Mouse (Mus musculus): ENCODE data around the gene Olfr1284. TPM values are rescaled to one million over a fixed set of nuclear protein-coding genes. Genes with fewer than 3 reads are reported as not detected.

The Olfr1284 gene
- not detected for total RNA-seq (2023)

DNA sequence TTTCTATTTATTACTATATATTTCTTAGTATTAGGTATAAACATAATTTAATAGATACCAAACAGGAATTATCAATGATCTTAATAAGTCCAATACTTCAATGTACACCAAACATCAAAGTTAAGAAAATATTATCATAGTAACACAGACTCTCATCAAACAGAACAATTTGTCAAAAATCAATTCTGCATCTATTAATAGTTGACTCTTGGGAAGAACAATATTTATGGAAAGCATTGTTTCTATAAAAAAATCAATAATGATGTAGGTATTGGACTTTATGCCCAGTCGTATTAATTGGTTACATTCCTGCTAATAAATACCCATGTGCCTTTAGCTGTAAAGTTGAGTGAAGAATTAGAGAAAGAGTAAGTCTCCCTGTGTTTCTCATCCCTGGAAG lies at the start of gene Olfr1284:
Gene Olfr1284 (plus strand): TSS at position 301 of the 400 bp plus-strand sequence.

DNA sequence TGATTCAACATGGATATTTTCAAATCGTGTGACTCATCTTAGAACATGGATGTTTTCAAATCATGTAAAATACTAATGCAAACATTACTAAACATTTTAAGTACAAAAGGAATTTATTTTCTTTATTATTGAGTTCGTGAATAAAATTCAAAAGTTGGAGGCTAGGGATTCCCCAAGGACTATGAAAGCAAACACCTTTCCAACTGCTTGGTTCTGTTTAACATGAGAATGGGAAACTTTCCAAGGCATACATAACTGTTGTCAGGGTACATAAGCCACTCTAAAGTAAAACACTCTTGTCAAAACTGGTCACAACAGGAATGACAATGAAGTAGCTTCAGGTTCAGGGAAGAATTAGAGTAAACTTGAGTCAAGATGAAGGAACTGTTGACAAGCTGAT lies 49.1 kb upstream of the Olfr1284 start, which contains the start of gene Olfr1281:
Gene Olfr1281 (plus strand): TSS at position 301 of the 400 bp plus-strand sequence.

DNA sequence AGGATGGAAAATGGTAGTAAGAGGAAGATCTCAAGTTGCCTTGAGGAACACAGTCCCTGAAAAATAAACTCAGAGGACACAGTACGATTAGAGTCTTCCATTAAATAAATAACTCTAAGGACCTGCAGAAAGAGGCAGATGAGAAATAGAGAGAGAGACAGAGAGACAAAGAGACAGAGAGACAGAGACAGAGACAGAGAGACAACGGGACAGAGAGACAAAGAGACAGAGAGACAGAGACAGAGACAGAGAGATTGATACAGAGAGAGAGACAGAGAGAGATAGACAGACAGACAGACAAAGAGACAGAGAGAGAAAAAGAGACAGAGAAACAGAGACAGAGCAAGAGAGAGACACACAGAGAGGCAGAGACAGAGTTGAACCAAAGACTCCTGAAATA lies 39.3 kb upstream of the Olfr1284 start, which contains the start of gene Olfr1282:
Gene Olfr1282 (minus strand): TSS at position 101 of the 400 bp plus-strand sequence.

DNA sequence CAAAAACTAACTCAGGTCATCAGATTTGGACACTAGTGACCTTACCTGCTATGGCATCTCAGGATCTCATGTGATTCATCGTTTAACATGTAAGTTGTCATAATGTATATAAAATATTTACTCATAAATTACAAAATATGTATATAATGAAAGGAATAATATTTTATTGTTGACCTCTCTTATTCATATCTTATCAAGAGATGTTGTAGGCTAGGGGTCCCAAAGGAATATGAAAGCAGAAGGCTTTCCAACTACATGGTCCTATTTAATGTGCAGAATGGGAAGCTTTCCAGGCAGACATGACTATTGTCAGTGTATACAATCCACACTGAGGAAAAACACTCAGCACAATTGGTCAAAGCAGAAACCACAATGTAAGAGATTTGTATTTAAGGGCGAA lies 8.8 kb upstream of the Olfr1284 start, which contains the start of gene Olfr1283:
Gene Olfr1283 (plus strand): TSS at position 301 of the 400 bp plus-strand sequence.

DNA sequence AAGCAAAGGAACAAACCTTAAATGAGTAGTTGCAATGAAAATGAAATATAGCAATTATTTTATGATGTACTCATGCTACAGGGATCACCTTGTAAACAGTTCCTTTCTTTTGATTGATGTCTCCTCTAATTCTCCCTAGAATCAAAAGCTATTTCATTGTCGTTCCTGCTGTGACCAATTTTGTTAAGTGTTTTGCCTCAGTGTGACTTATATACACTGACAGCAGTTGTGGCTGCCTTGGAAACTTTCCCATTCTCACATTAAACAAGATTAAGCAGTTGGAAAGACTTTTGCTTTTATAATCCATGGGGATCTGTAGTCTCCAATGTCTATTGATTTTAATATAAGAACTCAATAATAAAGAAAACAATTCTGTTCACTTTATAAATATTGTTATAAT lies 47.6 kb downstream of the Olfr1284 start, which contains the start of gene Olfr1286:
Gene Olfr1286 (minus strand): TSS at position 185 of the 400 bp plus-strand sequence.

Other genes starting within 250 kb of the Olfr1284 start
- gene Gm15130, start 222.6 kb upstream of the Olfr1284 start, total RNA-seq (2023) = not detected
- gene 4930430A15Rik, start 145.9 kb upstream of the Olfr1284 start, total RNA-seq (2023) = not detected
- gene Olfr1275, start 140.2 kb upstream of the Olfr1284 start, total RNA-seq (2023) = not detected
- gene Olfr1276, start 121.0 kb upstream of the Olfr1284 start, total RNA-seq (2023) = not detected
- gene Olfr1277, start 101.4 kb upstream of the Olfr1284 start, total RNA-seq (2023) = not detected
- gene Olfr1278, start 85.4 kb upstream of the Olfr1284 start, total RNA-seq (2023) = not detected
- not detected for gene Olfr1279, start 74.9 kb upstream of the Olfr1284 start, total RNA-seq (2023)
- gene Olfr1280, start 61.5 kb upstream of the Olfr1284 start, total RNA-seq (2023) = not detected
- gene Olfr1281, start 49.0 kb upstream of the Olfr1284 start, total RNA-seq (2023) = not detected
- gene Olfr1282, start 39.4 kb upstream of the Olfr1284 start, total RNA-seq (2023) = not detected
- gene Olfr1283, start 8.7 kb upstream of the Olfr1284 start, total RNA-seq (2023) = not detected
- gene Olfr1286, start 47.6 kb downstream of the Olfr1284 start, total RNA-seq (2023) = not detected
- gene Olfr1287, start 73.6 kb downstream of the Olfr1284 start, total RNA-seq (2023) = not detected
- gene Olfr1288, start 98.6 kb downstream of the Olfr1284 start, total RNA-seq (2023) = not detected
- gene Olfr1289, start 105.3 kb downstream of the Olfr1284 start, total RNA-seq (2023) = not detected
- gene Olfr1290, start 118.3 kb downstream of the Olfr1284 start, total RNA-seq (2023) = not detected
- gene Olfr1291-ps1, start 121.7 kb downstream of the Olfr1284 start, total RNA-seq (2023) = not detected
- not detected for gene Olfr1293-ps, start 149.7 kb downstream of the Olfr1284 start, total RNA-seq (2023)
- not detected for gene Olfr1294, start 164.8 kb downstream of the Olfr1284 start, total RNA-seq (2023)
- not detected for gene Olfr1295, start 194.2 kb downstream of the Olfr1284 start, total RNA-seq (2023)

Measured in CD4-positive naive resting alpha-beta T cell, adult 76 days (primary cell).